Mouse (Mus musculus): Measurements from ENCODE around the gene Dcaf8.

DNA sequence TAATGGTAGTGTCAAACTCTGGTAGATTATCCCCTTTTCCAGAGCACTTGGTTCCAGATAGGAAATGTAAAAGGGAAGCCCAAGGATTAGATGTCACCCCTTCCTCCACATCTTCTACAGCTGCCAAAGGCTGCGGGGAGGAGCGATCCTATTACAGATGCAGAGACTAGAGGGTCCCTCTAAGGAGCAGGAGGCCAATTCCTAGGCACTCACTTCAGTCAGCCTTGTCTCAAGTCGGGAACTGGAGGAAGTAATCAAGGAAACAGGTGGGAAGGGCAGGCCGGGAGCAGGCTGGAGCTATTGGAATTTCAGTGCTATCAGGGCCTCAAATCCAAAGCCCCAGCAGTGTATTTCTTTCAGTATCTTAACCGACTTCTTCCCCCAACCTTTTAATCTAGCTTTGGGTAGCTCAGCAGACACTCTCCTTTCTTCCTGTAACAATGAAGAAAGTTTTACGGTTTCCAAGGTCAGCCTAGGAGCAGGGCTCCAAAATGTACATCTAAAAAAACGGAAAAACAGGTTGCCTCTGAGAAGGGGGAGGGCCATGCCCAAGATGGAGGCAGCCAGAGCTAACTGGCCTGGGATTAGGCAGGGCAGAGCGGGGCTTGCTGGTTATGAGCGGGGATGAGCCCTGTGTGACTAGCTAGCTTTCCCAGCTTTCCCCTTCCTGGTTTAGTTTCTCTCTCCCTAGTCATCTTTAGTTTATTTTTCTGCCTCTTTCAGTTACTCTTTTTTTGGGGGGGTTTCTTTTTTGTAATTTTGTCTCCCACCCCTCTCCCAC is 56.3 kb downstream of the Dcaf8 start:
- TF ChIP-seq POLR2A (IDR thresholded peaks at IDR 0.05; ENCODE audit: borderline replicate concordance, control insufficient read depth, low read depth, low read length) (no peak), CTCF (IDR thresholded peaks at IDR 0.05; ENCODE audit: control insufficient read depth, insufficient read depth, low read length) (no peak)
